Mouse (Mus musculus) kidney, adult 8-10 months (tissue): ENCODE results near the gene Zfp995.
"Not testable (repeated sequence)": the region's sequence is repeated elsewhere in the genome, so short reads cannot be mapped to it uniquely, and the experiment has no call there.

Experiments used
- DNase-seq, 2 experiments: peaks; one replicate each; pipeline ENCODE4 v3.0.0; 2022

Gene Zfp995

GRCm38 (mm10) chr17:21909456-21910052, at the start of gene Zfp995:
Gene Zfp995 (minus strand): TSS chr17:21909926.
- DNase-seq = peak; percentile 68

- DNase-seq = no peak
Measured at GRCm38 (mm10) chr17:21909039-21909438, 687 bp downstream of the Zfp995 start.

GRCm38 (mm10) chr17:21871256-21871655, 38.5 kb downstream of the Zfp995 start:
- no peak for DNase-seq

- DNase-seq = not testable (repeated sequence)
Measured at GRCm38 (mm10) chr17:21846322-21846582, 63.5 kb downstream of the Zfp995 start.

GRCm38 (mm10) chr17:21845545-21846321, 64.0 kb downstream of the Zfp995 start, which contains the start of gene Zfp820:
Gene Zfp820 (minus strand): TSS chr17:21845772.
- peak; percentile 61 to 62 for DNase-seq

- no peak for DNase-seq
Measured at GRCm38 (mm10) chr17:21838510-21838909, 71.2 kb downstream of the Zfp995 start.
